Mouse (Mus musculus): ENCODE measurements around the gene Camk1d. TPM values are rescaled to one million over a fixed set of nuclear protein-coding genes. Genes with fewer than 3 reads are reported as not detected.

Camk1d gene
- total and polyA plus RNA-seq, 2 experiments from 2014 or later = 1.1 to 2.2 TPM

- WGBS = 81% methylated on average over 2 of the region's 2 CpGs
- no peak for ATAC-seq (ENCODE audit: insufficient read depth, low read depth)
- TF ChIP-seq EP300 (IDR thresholded peaks at IDR 0.05; ENCODE audit: low read depth) = no peak
- no peak for TF ChIP-seq CTCF (IDR thresholded peaks at IDR 0.05; ENCODE audit: low read depth)
Measured at GRCm38 (mm10) chr2:5679055-5679454, 35.3 kb downstream of the Camk1d start.

GRCm38 (mm10) chr2:5677472-5677871, 36.8 kb downstream of the Camk1d start:
- no peaks in the 10 kb centered on the region for H3K4me1 ChIP-seq (ENCODE audit: control insufficient read depth, insufficient read depth)
- WGBS = 39% methylated on average over 2 of the region's 2 CpGs
- H3K4me2 ChIP-seq (ENCODE audit: low read depth, low read length) = no peak overlapping the region
- no peak overlapping the region for H3K27ac ChIP-seq (ENCODE audit: low read depth)
- no peak for DNase-seq (ENCODE audit: low spot score)
- ATAC-seq (ENCODE audit: insufficient read depth, low read depth) = no peak
- no peaks in the 10 kb centered on the region for H3K9me3 ChIP-seq (replicated peaks; ENCODE audit: control insufficient read depth, low read length)
- no peaks in the 10 kb centered on the region for H3K36me3 ChIP-seq (replicated peaks; ENCODE audit: control insufficient read depth, insufficient read depth, low read length)
- H3K4me3 ChIP-seq (ENCODE audit: low read depth, low read length) = no peak overlapping the region
- H3K9ac ChIP-seq (replicated peaks; ENCODE audit: low read depth, low read length) = no peak overlapping the region
- no peaks in the 10 kb centered on the region for H3K27me3 ChIP-seq (ENCODE audit: control insufficient read depth, insufficient read depth, low read length)
- TF ChIP-seq EP300 (IDR thresholded peaks at IDR 0.05; ENCODE audit: low read depth) = no peak
- TF ChIP-seq CTCF (IDR thresholded peaks at IDR 0.05; ENCODE audit: low read depth) = no peak

More at GRCm38 (mm10) chr2:5679055-5679454, 35.3 kb downstream of the Camk1d start:
- H3K4me2 ChIP-seq (ENCODE audit: low read depth, low read length) = no peak overlapping the region
- no peak for DNase-seq (ENCODE audit: low spot score)
- H3K27me3 ChIP-seq (ENCODE audit: control insufficient read depth, insufficient read depth, low read length) = no peaks in the 10 kb centered on the region
- H3K4me3 ChIP-seq (ENCODE audit: low read depth, low read length) = no peak overlapping the region
- H3K4me1 ChIP-seq (ENCODE audit: control insufficient read depth, insufficient read depth) = no peaks in the 10 kb centered on the region
- no peak overlapping the region for H3K27ac ChIP-seq (ENCODE audit: low read depth)
- H3K36me3 ChIP-seq (replicated peaks; ENCODE audit: control insufficient read depth, insufficient read depth, low read length) = no peaks in the 10 kb centered on the region
- H3K9me3 ChIP-seq (replicated peaks; ENCODE audit: control insufficient read depth, low read length) = no peaks in the 10 kb centered on the region
- H3K9ac ChIP-seq (replicated peaks; ENCODE audit: low read depth, low read length) = no peak overlapping the region

- Histone ChIP-seq H3K27me3 (ENCODE audit: control insufficient read depth, insufficient read depth, low read length) (no peaks in the 10 kb centered on the region), H3K4me1 (ENCODE audit: control insufficient read depth, insufficient read depth) (no peaks in the 10 kb centered on the region)
Measured at GRCm38 (mm10) chr2:5676786-5677185, 37.5 kb downstream of the Camk1d start.

GRCm38 (mm10) chr2:5676143-5676483, 38.2 kb downstream of the Camk1d start:
- TF ChIP-seq EP300 (IDR thresholded peaks at IDR 0.05; ENCODE audit: low read depth) (no peak), CTCF (IDR thresholded peaks at IDR 0.05; ENCODE audit: low read depth) (no peak)
- Histone ChIP-seq H3K4me2 (ENCODE audit: low read depth, low read length) (no peak overlapping the region), H3K36me3 (replicated peaks; ENCODE audit: control insufficient read depth, insufficient read depth, low read length) (no peaks in the 10 kb centered on the region), H3K9ac (replicated peaks; ENCODE audit: low read depth, low read length) (no peak overlapping the region), H3K27ac (ENCODE audit: low read depth) (no peak overlapping the region), H3K4me3 (ENCODE audit: low read depth, low read length) (no peak overlapping the region), H3K9me3 (replicated peaks; ENCODE audit: control insufficient read depth, low read length) (no peaks in the 10 kb centered on the region), H3K4me1 (ENCODE audit: control insufficient read depth, insufficient read depth) (no peaks in the 10 kb centered on the region), H3K27me3 (ENCODE audit: control insufficient read depth, insufficient read depth, low read length) (no peaks in the 10 kb centered on the region)
- ATAC-seq (ENCODE audit: insufficient read depth, low read depth) (no peak), DNase-seq (ENCODE audit: low spot score) (no peak)
- 42% methylated on average over 9 of the region's 9 CpGs for WGBS

More at GRCm38 (mm10) chr2:5676786-5677185, 37.5 kb downstream of the Camk1d start:
- ATAC-seq (ENCODE audit: insufficient read depth, low read depth) (no peak), DNase-seq (ENCODE audit: low spot score) (no peak)
- Histone ChIP-seq H3K9me3 (replicated peaks; ENCODE audit: control insufficient read depth, low read length) (no peaks in the 10 kb centered on the region), H3K4me2 (ENCODE audit: low read depth, low read length) (no peak overlapping the region), H3K4me3 (ENCODE audit: low read depth, low read length) (no peak overlapping the region), H3K27ac (ENCODE audit: low read depth) (no peak overlapping the region), H3K36me3 (replicated peaks; ENCODE audit: control insufficient read depth, insufficient read depth, low read length) (no peaks in the 10 kb centered on the region), H3K9ac (replicated peaks; ENCODE audit: low read depth, low read length) (no peak overlapping the region)
- 75% methylated on average over 8 of the region's 8 CpGs for WGBS
- TF ChIP-seq EP300 (IDR thresholded peaks at IDR 0.05; ENCODE audit: low read depth) (no peak), CTCF (IDR thresholded peaks at IDR 0.05; ENCODE audit: low read depth) (no peak)

- WGBS = 73% methylated on average over 12 of the region's 12 CpGs
- no peaks in the 10 kb centered on the region for H3K9me3 ChIP-seq (replicated peaks; ENCODE audit: control insufficient read depth, low read length)
- DNase-seq (ENCODE audit: low spot score) = no peak
Measured at GRCm38 (mm10) chr2:5675431-5676142, 38.7 kb downstream of the Camk1d start.

GRCm38 (mm10) chr2:5674512-5674911, 39.8 kb downstream of the Camk1d start:
- H3K27ac ChIP-seq (ENCODE audit: low read depth) = no peak overlapping the region
- no peaks in the 10 kb centered on the region for H3K4me1 ChIP-seq (ENCODE audit: control insufficient read depth, insufficient read depth)
- ATAC-seq (ENCODE audit: insufficient read depth, low read depth) = no peak
- no peak for DNase-seq (ENCODE audit: low spot score)
- no peak for TF ChIP-seq CTCF (IDR thresholded peaks at IDR 0.05; ENCODE audit: low read depth)
- TF ChIP-seq EP300 (IDR thresholded peaks at IDR 0.05; ENCODE audit: low read depth) = no peak
- H3K9me3 ChIP-seq (replicated peaks; ENCODE audit: control insufficient read depth, low read length) = no peaks in the 10 kb centered on the region
- H3K4me2 ChIP-seq (ENCODE audit: low read depth, low read length) = no peak overlapping the region
- 86% methylated on average over 9 of the region's 9 CpGs for WGBS
- H3K9ac ChIP-seq (replicated peaks; ENCODE audit: low read depth, low read length) = no peak overlapping the region
- H3K4me3 ChIP-seq (ENCODE audit: low read depth, low read length) = no peak overlapping the region
- no peaks in the 10 kb centered on the region for H3K36me3 ChIP-seq (replicated peaks; ENCODE audit: control insufficient read depth, insufficient read depth, low read length)
- H3K27me3 ChIP-seq (ENCODE audit: control insufficient read depth, insufficient read depth, low read length) = no peaks in the 10 kb centered on the region

More at GRCm38 (mm10) chr2:5675431-5676142, 38.7 kb downstream of the Camk1d start:
- Histone ChIP-seq H3K4me1 (ENCODE audit: control insufficient read depth, insufficient read depth) (no peaks in the 10 kb centered on the region), H3K4me2 (ENCODE audit: low read depth, low read length) (no peak overlapping the region), H3K36me3 (replicated peaks; ENCODE audit: control insufficient read depth, insufficient read depth, low read length) (no peaks in the 10 kb centered on the region), H3K4me3 (ENCODE audit: low read depth, low read length) (no peak overlapping the region), H3K27me3 (ENCODE audit: control insufficient read depth, insufficient read depth, low read length) (no peaks in the 10 kb centered on the region), H3K9ac (replicated peaks; ENCODE audit: low read depth, low read length) (no peak overlapping the region), H3K27ac (ENCODE audit: low read depth) (no peak overlapping the region)
- no peak for TF ChIP-seq CTCF (IDR thresholded peaks at IDR 0.05; ENCODE audit: low read depth)
- TF ChIP-seq EP300 (IDR thresholded peaks at IDR 0.05; ENCODE audit: low read depth) = no peak
- ATAC-seq (ENCODE audit: insufficient read depth, low read depth) = no peak

Measured in heart, postnatal 0 days (tissue).